Mouse (Mus musculus): ENCODE measurements around the gene Rnf19b.
A peak's percentile ranks its signal among the peaks of the same experiment; 100 is the strongest.

The Rnf19b gene

GRCm38 (mm10) chr4:129034224-129034623 is 23.8 kb upstream of the Rnf19b start:
- DNase-seq (ENCODE audit: extremely low spot score, low spot score): no peak

GRCm38 (mm10) chr4:129034706-129035660 is 23.1 kb upstream of the Rnf19b start:
- no peak for DNase-seq (ENCODE audit: extremely low spot score, low spot score)

GRCm38 (mm10) chr4:129035851-129036445 is 22.1 kb upstream of the Rnf19b start:
- DNase-seq (ENCODE audit: extremely low spot score, low spot score): no peak

- no peak for DNase-seq (ENCODE audit: extremely low spot score, low spot score)
Observed at GRCm38 (mm10) chr4:129047721-129048421, 10.2 kb upstream of the Rnf19b start.

GRCm38 (mm10) chr4:129048501-129049305 is 9.4 kb upstream of the Rnf19b start:
- peak; percentile 88 for DNase-seq (ENCODE audit: extremely low spot score, low spot score)

- DNase-seq (ENCODE audit: extremely low spot score, low spot score): peak; percentile 37
Observed at GRCm38 (mm10) chr4:129049306-129050011, 8.6 kb upstream of the Rnf19b start.

- DNase-seq (ENCODE audit: extremely low spot score, low spot score): no peak
Observed at GRCm38 (mm10) chr4:129050365-129050764, 7.7 kb upstream of the Rnf19b start.

GRCm38 (mm10) chr4:129050901-129051417 is 7.1 kb upstream of the Rnf19b start:
- DNase-seq (ENCODE audit: extremely low spot score, low spot score): no peak

- no peak for DNase-seq (ENCODE audit: extremely low spot score, low spot score)
Observed at GRCm38 (mm10) chr4:129051461-129052183, 6.4 kb upstream of the Rnf19b start.

GRCm38 (mm10) chr4:129054757-129055156 is 3.3 kb upstream of the Rnf19b start:
- DNase-seq (ENCODE audit: extremely low spot score, low spot score): no peak

GRCm38 (mm10) chr4:129055562-129055961 is 2.5 kb upstream of the Rnf19b start:
- DNase-seq (ENCODE audit: extremely low spot score, low spot score): no peak

GRCm38 (mm10) chr4:129057533-129058206 is 401 bp upstream of the Rnf19b start:
- peak; percentile 97 for DNase-seq (ENCODE audit: extremely low spot score, low spot score)

GRCm38 (mm10) chr4:129059125-129059551 is 1.1 kb downstream of the Rnf19b start:
- DNase-seq (ENCODE audit: extremely low spot score, low spot score): peak; percentile 49

- DNase-seq (ENCODE audit: extremely low spot score, low spot score): no peak
Observed at GRCm38 (mm10) chr4:129059922-129060321, 1.9 kb downstream of the Rnf19b start.

- no peak for DNase-seq (ENCODE audit: extremely low spot score, low spot score)
Observed at GRCm38 (mm10) chr4:129061486-129061885, 3.4 kb downstream of the Rnf19b start.

GRCm38 (mm10) chr4:129062281-129063075 is 4.4 kb downstream of the Rnf19b start:
- DNase-seq (ENCODE audit: extremely low spot score, low spot score): no peak

- no peak for DNase-seq (ENCODE audit: extremely low spot score, low spot score)
Observed at GRCm38 (mm10) chr4:129065688-129066236, 7.7 kb downstream of the Rnf19b start.
